Mouse (Mus musculus) cerebellum, adult 11-12 months (tissue): ENCODE results near the gene Marcksl1.
A peak's percentile ranks its signal among the peaks of the same experiment; 100 is the strongest.
"Not testable (repeated sequence)": the region's sequence is repeated elsewhere in the genome, so short reads cannot be mapped to it uniquely, and the experiment has no call there.

Experiments used
- DNase-seq: peaks from one replicate; pipeline ENCODE4 v3.0.0; 2022

Marcksl1 gene

DNA sequence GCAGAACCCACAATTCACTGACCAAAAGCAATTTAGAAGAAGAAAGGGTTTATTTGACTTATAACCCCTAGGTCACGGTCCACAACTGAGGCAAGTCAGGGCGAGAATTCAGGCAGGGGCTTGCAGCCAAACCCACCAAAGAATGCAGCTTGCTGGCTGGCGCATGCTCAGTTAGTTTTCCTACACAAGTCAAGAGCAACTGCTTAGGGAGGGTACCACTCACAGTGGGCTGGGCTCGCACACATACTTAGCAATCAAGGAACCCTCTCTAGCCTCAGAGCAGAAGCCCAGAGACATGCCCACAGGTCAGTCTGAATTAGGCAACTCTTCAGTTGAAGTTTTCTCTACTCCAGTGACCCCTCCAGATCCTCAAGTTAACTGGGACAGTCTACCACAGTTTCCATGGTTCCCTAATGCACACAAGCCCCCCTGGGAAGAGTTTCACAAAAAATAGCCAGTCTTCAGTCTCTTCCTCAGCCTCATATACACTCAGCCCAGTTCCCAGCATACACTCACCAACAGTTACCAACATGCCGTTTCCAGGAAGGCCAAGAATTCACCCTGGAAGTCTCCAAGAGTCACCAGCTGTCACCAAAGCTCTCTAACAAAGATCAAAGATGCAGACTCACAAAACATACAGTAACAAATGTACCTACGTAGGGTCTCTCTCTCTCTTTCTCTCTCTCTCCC is 2.5 kb upstream of the Marcksl1 start:
- DNase-seq = no peak

DNA sequence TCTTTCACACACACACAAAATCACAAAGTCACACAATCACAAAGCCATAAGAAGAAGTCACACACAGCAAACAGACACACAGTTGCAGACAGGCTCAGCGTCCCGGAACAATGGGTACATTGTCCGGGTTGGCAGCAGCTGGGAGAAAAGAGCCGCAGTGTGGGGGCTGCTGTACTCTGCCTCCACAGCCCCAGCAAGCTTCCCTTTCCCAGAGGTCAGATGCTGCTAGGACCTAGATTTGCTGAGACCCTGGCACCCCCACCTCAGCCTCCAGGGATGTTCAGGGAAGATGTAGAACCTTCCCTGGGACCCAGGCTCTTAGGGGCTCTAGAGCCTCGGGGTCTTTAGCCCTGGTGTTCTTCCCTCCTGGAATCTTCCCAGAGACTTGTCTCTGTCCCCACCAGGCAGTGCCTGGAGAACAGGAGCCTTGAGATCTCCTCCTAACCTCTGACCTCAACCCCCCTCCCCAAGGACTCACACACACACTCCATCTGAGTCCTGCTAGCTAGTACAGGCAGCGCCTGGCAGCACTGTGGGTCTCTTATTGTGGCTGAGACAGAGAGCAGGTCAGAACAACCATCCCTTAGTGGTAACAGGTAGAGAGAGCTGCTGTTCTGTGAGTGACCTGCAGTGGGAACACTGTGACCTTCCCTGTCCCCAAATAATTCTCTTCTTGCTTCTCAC is 1.8 kb upstream of the Marcksl1 start:
- no peak for DNase-seq

DNA sequence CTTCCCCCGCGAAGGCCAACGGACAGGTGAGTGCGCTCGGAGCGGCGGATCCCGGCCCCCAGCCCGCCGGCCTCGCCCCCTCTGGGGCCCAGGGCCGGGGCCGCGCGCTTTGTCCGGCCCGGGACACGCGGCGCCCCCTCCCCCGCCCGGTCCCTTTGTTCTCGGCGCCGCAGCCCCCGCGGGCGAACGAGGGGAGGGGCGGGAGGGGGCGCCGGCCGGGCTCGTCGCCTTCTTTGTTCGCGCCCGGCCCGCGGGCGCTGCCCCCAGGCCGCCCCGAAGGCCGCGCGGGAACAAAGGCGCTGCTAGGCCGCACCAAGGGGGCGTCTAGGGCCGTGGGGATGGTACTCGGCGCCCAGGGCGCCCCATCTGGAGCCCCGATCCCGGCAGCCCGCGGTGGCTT is 510 bp downstream of the Marcksl1 start:
- DNase-seq = no peak

DNA sequence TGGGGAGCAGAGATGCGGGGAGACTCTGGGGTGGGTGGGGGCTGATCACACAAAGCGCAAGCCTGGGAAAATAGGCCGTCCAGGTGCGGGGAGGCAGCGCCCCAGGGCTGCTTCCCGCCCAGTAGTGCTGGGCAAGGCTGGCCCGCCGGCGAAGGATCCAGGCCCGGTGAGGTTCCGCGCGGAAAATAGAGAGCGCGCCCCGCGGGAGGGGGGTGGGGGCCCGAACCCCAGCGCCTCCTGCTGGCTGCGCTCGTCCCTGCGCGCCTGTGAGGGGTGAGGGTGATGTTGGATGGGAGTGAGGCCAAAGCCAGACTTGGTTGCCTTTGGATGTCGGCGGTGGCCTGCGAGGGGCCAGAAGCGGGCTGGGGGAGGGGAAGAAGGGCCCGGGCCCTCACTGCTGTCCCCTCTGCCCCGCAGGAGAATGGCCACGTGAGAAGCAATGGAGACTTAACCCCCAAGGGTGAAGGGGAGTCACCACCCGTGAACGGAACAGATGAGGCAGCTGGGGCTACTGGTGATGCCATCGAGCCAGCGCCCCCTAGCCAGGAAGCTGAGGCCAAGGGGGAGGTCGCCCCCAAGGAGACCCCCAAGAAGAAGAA is 1.0 kb downstream of the Marcksl1 start:
- DNase-seq = no peak

DNA sequence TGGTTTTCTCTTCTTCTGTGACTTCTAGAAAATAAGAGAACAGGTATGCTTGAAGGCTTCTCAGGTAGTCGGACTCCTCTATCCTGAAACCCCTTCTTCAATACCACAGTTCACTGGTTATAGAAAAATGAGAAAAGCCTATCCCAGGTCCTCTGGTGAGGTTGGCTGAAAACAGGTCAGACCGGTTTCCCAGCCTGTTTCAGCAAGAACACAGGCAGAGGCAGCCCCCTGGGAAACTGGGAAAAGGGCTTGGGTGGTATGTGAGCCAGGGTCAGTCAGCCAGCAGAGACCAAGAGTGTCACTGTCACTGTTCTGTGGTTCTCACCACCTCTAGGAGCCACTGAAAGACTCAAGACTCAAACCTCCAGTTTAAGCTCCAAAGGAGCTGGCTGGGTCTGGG is 3.5 kb downstream of the Marcksl1 start:
- DNase-seq = no peak

DNA sequence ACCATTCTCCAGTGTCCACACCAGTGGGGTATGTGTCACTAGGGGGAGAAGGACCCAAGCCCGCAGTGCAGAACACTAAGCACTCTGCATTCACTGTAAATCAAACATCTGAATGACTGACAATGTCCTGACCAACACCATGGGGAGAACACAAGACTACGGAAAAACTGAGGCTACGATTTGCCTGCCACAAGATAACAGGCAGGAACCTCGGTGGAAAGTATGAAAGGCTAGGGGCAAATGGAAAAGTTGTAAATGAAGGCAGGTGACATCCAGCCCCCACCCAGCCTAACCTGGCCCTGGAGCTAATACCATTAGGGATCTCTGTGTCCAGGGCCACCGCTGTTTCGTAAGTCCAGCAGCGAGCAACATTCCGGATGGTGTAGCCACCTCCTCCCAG is 5.1 kb downstream of the Marcksl1 start:
- no peak for DNase-seq

DNA sequence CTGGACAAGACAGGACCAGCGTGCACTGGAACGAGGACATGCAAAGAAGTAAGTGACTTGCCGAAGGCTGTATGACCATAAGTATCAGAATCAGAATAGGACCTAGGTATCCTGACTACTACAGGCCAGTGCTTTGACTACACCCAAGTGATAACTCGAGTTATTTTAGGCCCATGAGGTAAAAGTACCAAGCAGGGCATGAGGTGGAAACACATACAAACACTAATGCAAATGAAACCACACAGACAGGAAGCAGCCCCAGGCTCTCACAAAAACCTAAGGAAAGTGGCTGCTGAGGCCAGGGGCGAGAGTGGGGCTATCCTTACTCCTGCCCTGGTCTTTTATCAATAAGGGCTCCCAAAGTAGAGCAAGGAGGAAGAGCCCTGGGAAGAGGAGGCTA is 12.0 kb downstream of the Marcksl1 start:
- DNase-seq = no peak

DNA sequence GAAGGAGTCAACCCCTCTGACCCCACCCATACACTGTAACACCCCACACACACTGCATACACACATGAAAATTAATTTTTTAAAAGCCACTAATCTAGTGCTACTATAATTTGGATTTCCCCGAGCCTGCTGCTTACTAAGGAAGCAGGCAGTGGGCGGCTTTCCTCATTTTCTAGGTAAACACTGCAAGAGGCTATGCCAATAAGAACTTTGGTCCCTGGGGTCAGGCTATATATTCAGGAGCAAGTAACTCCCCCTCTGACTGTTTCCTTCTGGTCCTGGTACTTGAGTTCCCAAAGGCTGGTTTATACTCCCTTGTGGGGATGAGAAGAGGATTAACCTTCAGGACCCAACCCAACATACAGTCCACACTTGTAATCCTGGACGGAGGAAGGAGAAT is 12.5 kb downstream of the Marcksl1 start:
- no peak for DNase-seq

DNA sequence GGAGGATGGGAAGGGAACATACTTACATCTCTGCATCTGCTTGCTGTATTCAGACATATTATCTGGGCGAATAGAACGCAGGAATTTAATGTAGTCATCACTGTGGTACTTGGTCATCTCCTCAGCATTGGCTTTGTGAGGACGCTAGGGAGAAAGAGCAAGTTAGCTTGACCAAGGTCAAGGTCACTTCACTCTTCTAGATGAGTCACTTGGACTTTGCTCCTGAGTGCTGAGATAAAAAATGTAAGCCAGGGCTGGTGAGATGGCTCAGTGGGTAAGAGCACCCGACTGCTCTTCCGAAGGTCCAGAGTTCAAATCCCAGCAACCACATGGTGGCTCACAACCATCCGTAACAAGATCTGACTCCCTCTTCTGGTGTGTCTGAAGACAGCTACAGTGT is 15.5 kb downstream of the Marcksl1 start:
- DNase-seq = not testable (repeated sequence)

DNA sequence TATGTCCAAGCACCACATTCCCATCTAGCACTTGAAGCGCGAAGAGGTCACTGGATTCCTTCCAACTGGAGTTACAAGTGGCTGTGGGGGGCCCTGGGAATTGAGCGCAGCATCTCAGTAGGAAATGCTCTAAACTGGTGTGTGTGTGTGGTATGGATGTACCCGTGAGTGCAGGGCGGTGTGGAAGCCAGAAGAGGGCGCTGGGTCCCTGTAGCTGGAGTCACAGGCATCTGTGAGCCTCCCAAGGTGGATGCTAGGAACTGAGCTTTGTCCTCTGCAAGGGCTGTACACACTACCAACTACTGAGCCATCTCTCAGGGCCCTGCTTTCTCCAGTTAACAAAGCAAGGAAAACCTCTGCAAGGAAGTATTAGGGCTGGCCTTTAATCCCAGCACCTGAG is 26.6 kb downstream of the Marcksl1 start:
- no peak for DNase-seq

DNA sequence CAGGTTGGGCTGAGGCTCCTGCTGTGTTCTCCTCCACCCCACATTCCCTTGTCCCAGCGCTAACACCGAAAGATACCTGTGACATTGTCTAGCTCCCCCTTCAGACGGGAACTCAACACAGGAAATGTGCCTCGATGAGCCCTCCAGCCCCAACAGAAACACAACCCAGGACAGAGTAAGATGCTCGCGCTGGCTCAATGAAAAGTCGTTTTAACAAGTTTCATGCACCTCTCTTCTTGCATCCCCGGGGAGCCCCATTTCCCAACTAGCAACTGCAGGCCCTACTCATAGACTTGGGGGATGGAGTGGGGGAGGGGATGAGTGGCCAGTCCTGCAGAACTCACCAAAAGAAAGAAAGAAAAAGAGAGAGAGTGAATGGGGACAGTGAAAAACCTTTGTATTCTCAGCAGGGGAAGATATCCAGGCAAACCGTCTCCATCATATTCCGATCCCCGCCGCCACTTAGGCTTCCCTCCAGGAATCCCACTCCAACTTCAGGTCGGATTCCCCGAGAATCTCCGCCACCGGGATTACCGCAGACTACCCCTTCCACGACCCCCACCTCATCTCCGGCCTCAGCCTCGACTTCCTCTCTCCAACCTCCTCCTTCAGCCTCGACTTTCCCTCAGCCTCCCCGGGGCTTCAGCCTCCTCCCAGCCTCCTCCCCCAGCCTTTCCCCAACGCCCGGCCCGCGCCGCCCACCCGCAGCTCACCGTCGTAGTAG is 28.6 kb downstream of the Marcksl1 start:
- DNase-seq = peak; percentile 42

DNA sequence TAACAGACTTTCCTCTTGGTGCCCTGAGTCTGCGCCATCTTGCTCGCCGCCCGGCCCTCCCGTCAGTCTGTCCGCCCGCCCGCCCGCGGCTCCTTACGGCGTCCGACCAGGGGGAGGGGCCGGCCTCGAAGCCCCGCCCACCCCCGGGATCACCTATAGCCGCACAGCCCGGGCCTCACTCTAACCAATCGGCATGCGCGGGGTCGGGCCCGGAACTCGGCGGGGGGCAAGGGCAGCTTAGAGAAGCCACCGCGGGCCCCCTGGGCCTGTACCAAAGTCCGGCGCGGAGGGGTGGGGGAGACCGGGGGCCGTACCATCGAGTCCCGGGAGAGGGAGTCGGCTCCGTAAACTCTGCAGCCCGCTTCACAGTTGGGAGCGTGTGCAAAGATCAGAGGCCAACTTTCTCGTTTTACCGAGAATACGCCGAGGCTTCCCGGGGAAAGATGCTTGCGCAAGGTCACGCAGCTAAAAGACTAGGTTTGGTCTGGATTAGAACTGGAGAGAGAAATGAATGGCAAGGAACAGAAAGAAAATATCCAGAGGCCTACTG is 29.3 kb downstream of the Marcksl1 start, which contains the start of gene Hdac1:
Gene Hdac1, minus strand, starts transcription at position 122 of the 550 bp plus-strand sequence.
- peak; percentile 98 for DNase-seq

DNA sequence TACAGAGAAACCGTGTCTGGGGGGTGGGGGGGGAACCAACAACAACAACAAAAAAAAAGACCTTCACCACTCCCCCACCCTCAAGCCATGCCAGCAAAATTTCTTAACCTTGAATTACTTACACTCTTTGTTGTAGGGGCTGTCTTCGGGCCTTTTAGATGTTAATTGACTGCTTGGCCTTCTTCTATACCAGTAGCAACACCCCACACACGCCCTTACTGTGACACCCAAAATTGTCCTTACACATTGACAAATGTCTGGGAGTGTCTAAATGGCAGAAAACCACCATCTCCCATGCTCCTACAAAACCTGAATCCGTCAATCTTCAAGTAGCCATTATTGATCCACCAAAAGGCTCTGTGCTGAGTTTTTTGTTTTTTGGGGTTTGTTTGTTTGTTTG is 30.7 kb downstream of the Marcksl1 start:
- no peak for DNase-seq

DNA sequence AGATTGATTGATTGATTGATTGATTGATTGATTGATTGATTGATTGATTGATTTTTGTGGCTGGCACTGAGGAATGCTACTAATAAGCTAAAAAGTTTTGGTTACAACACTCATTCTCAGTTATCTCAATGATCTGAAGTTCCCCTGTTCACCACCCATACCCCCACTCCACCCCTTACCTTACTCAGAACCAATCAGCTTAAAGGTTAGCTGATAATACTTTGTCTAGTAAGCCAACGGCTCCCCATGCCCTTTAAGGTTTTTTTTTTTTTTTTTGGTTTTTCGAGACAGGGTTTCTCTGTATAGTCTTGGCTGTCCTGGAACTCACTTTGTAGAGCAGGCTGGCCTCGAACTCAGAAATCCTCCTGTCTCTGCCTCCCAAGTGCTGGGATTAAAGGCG is 34.2 kb downstream of the Marcksl1 start:
- DNase-seq = not testable (repeated sequence)

DNA sequence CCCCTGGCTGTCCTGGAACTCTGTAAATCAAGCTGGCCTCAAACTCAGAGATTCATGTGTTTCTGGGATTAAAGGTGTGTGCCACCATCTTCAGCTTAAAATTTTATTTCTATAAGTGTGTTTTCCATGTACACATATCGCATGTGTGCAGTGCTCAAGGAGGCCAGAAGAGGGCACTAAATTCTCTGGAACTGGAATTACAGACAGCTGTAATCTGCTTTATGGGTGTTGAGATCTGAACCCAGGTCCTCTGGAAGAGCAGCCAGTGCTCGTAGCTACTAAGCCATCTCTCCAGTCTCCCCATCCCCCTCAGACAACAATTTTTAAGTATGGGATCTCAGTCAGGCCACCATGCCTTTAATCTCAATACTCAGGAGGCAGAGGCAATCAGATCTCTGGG is 35.9 kb downstream of the Marcksl1 start:
- no peak for DNase-seq

DNA sequence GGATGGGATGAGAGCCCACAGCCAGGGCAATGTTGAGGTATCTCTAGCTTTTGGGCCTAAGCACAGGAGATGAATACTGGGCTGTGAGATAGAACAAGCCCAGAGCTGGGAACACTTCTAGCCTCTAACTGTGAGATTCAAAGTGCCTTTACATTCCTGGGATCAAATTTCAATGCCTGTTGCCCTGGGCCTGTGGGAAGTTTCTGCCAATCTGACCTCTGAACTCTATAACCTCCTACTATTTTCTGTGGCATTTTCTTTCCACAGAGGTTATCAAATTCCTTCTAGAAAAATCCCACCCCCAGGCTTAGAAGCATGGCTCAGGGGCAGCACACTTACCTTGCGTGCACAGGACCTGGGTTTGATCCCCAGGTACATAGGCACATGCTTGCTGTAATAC is 36.9 kb downstream of the Marcksl1 start:
- no peak for DNase-seq

DNA sequence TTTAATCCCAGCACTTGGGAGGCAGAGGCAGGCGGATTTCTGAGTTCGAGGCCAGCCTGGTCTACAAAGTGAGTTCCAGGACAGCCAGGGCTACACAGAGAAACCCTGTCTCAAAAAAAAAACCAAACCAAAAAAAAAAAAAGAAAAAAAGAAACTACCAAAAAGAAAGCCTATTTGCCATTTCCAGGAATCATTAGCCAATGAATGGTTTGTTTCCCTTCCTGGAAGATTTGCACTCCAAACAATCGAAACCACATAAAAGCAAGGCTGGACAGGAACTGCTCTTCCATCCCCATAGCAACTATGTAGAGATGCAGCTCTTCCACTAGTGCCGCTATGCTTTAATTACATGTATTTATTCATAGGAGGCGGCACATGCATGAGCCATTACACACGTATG is 41.1 kb downstream of the Marcksl1 start:
- not testable (repeated sequence) for DNase-seq

DNA sequence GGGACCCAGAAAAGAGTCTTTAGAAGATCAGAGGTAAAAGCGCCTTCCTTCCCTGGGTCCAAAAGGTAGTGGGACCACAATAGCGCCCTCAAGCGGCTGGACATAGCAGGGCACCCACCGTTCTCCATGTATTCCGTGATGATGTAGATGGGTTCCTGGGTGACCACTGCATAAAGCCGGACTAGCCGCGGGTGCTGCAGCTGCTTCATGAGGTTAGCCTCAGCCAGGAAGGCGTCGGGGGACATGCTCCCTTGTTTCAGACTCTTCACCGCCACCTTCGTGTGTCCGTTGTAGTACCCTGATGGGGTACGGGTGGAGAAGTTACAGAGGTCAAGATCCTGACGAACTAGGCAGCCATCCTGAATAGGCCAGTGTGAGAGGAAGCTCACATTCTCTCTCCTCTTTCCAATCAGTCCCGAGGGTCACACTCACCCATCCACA is 42.1 kb downstream of the Marcksl1 start:
- DNase-seq = peak; percentile 51

DNA sequence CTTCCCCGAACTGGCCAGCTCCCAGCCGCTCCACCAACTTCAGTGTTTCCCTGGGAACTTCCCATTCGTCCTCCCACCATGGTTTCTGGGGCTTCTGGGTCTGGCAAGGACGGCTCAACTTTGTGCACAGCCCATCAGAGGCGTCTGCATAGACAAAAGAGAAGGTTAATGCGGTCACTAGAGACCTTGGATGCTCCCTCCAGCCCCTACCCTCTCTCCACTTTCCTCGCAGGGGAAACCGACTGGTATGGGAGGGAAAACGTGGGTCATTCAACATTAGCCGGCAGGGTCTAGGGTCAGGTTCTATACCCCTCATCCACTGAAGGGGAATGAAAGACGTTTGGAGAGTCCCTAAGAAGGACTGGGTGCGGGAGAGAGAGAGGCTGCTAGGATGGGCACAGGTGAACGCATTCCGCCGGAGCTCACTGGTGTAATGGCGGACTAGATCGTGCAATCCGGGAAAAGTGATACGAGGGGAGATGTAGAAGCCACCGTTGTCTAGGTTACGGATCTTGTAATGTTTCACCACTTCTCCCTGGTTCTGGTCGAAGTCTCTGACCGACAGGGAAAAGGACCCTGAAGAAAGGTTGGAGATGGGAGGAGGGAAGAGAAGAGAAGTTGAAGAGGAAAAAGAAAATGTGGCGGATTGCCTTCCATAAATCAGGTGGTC is 42.6 kb downstream of the Marcksl1 start:
- DNase-seq = no peak

DNA sequence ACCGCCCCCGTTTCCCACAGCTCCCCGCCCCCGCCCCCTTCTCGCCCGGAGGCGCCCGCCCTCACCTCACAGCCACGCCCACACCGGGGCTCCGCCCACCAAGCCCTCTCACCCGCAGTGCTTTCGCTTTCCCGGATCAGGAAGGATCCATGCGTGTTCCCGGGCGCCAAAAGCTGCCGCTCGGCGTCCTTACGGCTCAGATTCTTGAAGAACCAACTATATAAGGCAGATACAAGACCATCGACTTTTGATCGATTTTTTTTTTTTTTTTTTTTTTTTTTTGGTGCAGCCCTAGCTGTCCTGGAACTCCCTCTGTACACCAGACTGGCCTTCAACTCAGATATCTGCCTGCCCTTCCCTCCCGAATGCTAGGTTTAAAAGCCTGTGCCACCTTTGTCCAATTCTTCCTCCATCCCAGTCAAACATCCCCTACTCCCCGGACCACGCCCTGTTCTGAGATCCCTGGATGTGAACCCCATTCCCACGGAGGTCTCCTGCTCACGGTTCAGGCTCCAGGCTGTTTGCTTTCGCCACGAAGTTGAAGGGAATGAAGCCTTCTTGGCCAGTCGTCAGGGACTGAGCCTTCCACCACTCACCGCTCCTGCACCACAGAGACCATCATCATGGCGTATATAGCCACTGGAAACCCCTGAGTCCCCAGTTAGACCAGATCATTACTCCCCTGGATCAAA is 43.3 kb downstream of the Marcksl1 start:
- DNase-seq = peak; percentile 71

DNA sequence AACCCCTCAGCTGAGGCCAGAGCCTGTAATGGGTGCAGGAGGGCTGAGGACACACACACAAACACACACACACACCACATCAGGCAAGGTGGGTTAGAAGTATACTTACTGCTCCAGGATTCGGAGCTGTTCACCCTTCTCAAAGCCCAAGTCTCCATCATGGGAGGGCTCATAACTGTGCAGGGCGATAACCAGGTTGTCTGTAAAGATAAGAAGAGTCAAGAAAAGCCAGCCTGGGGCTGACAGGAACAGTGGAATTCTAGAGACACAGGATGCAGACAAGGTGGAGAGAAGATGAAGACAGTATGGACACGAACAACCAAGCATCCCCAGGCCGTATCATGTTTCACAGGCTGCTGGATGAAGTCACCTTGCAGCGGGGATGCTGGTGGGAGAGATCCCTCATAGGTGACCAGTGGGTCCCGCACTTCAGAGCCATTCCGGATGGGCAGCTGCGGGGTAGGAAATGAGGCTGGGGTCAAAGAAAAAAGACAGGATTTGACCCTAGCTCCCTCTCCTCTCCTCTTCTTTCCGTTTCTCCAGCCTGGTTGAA is 44.0 kb downstream of the Marcksl1 start:
- no peak for DNase-seq
